Mouse (Mus musculus): Measurements from ENCODE around the gene Gm20388. TPM values are rescaled to one million over a fixed set of nuclear protein-coding genes. Genes with fewer than 3 reads are reported as not detected.

Gm20388 gene
- polyA plus RNA-seq, 1 experiment: 59.3 TPM

DNA sequence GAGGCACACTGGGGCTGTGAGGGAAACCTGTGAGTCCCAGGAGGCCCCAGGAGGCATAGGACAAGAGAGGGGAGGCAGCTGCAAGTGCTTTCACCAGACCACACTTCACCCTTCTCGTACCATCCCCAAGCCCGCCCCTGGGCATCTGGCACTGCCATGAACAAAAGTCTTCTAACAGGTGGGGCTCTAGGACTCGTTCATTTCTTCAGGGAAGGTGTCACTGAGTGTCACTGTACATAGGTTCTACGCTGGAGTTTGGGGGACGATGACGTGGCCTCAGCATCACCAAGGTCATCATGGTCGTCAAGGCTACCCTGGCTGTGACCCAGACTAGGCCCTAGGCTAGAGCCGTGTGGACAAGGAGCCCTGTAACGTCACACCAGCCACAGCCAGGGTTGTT is 1617.1 kb downstream of the Gm20388 start:
- DNase-seq (ENCODE audit: low read depth): no peak
- no peak for TF ChIP-seq CTCF (IDR thresholded peaks at IDR 0.05; ENCODE audit: borderline replicate concordance, extremely low read depth, insufficient read depth, insufficient read length)
- TF ChIP-seq POLR2A (IDR thresholded peaks at IDR 0.05; ENCODE audit: borderline replicate concordance, extremely low read depth, insufficient read depth, insufficient read length, poor library complexity, severe bottlenecking): no peak

DNA sequence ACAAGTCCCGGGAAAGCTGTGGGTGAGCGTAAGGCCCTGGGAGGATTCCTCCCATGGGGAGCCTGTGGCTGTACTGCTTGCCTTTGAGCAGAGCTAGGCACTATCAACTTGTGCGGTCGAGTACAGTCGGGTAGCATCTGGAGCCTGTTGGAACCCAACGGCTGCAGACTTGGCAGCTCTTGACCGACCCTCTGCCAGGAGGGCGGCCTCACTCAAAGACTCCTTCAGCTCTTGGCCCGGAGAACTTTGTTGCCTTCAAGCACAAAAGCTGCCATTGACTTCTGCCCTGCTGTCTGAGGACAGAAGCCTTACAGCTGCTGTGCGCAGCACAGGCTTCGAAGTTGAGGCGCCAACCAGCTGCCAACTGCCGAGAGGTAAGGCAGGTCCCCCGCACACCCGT is 1618.1 kb downstream of the Gm20388 start:
- no peak for TF ChIP-seq CTCF (IDR thresholded peaks at IDR 0.05; ENCODE audit: borderline replicate concordance, extremely low read depth, insufficient read depth, insufficient read length)
- no peak for TF ChIP-seq POLR2A (IDR thresholded peaks at IDR 0.05; ENCODE audit: borderline replicate concordance, extremely low read depth, insufficient read depth, insufficient read length, poor library complexity, severe bottlenecking)
- DNase-seq (ENCODE audit: low read depth): no peak

DNA sequence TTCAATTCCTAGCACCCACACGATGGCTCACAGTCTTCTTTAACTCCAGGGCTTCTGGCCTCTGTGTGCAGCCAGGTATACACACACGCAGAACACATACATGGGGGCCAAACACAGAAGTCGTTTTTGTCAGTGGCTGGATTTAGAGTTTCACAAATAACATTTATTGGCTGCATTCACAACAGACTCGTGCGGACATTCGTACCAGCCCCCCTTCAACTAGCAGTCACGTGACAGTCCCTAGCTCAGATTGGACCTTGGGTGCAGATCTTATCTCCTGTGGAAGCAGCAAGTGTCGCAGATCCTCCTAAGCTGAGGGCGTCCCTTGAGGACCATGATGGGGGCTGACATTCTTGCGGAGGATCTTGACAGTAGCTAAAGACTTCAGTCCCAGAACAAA is 1620.0 kb downstream of the Gm20388 start:
- no peak for DNase-seq (ENCODE audit: low read depth)

DNA sequence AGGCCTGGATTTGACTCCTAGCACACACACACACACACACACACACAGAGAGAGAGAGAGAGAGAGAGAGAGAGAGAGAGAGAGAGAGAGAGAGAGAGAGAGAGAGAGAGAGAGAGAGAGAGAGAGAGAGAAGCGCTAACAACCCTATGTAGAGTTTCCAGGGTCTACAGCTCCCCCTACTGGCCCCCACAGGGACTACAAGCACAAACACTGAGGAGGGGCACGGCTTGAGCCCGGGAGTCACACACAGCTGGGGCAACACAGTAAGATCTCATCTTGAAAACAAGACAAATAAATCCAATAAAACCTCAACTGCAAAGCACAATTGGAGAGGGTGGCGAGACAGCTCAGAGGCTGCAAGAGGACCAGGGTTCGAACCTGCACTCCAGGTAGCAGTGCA is 1621.7 kb downstream of the Gm20388 start:
- no peak for DNase-seq (ENCODE audit: low read depth)
- TF ChIP-seq CTCF (IDR thresholded peaks at IDR 0.05; ENCODE audit: borderline replicate concordance, extremely low read depth, insufficient read depth, insufficient read length) (peak; percentile 67), POLR2A (IDR thresholded peaks at IDR 0.05; ENCODE audit: borderline replicate concordance, extremely low read depth, insufficient read depth, insufficient read length, poor library complexity, severe bottlenecking) (no peak)

More for the DNA sequence above, 1620.0 kb downstream of the Gm20388 start:
- TF ChIP-seq POLR2A (IDR thresholded peaks at IDR 0.05; ENCODE audit: borderline replicate concordance, extremely low read depth, insufficient read depth, insufficient read length, poor library complexity, severe bottlenecking): no peak

DNA sequence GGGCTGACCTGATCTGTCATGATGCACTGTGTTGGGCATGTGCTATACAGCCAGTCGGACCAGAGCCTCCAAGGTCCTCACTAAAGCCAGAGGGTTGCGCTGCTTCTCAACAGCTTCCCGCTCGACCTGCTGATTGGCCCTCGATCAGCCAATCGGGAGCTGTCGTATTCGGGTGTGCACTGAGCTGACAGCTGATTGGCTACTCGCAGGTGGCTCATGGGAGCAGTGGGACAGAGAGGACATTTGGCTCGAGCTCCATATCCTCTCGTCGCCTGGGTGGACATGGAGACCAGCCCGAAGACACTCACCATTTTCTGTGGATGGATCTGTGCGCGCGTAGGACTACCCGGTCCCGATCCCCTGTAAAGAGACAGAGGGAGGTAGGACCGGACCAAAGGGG is 1631.2 kb downstream of the Gm20388 start:
- DNase-seq (ENCODE audit: low read depth): no peak
- TF ChIP-seq CTCF (IDR thresholded peaks at IDR 0.05; ENCODE audit: borderline replicate concordance, extremely low read depth, insufficient read depth, insufficient read length) (no peak), POLR2A (IDR thresholded peaks at IDR 0.05; ENCODE audit: borderline replicate concordance, extremely low read depth, insufficient read depth, insufficient read length, poor library complexity, severe bottlenecking) (no peak)

DNA sequence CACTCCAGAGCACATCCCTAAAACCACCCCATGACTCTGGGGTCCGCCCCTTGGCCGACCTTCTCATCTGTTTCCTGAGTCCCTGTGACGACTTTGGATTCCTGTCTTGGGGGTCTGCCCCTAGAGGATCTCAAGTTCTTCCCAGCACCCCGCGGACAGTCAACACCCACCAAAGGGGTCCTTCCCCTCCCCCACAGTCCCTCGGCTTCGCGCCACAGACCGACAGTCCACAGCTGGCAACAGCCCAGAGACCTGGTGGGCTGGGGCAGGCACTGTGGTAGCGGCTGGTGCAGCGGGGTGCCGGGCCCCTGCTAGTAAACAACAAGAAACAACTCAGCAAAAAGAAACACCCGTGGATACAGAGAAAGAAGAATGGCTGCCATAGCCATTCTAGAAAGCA is 1632.3 kb downstream of the Gm20388 start:
- DNase-seq (ENCODE audit: low read depth): no peak
- TF ChIP-seq POLR2A (IDR thresholded peaks at IDR 0.05; ENCODE audit: borderline replicate concordance, extremely low read depth, insufficient read depth, insufficient read length, poor library complexity, severe bottlenecking) (no peak), CTCF (IDR thresholded peaks at IDR 0.05; ENCODE audit: borderline replicate concordance, extremely low read depth, insufficient read depth, insufficient read length) (no peak)

DNA sequence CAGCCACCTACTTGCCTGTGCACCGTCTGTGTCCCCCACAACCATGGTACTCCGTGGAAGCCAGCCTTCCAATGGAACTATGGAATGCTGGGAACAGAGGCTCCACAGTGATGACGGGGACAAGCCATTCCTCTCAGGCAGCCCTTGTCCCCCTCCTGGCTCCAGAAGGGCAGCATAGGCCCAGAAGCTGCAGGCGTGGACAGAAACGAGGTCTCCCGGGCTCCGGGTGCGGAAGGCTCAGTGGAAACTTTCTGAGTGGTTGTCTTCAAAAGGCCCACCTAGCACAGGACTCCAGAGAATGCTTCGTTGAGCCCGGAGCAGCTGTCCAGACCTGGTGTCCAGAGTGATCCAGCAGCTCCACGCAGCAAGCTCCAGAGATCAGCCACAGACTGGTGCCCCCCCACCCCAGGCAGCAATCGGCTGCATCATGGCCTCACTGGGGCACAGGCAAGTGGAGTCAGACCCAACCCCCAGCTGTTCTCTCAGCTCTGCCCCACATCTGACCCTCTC is 1633.7 kb downstream of the Gm20388 start, which contains the start of gene 1700018B08Rik:
TSS of gene 1700018B08Rik (minus strand) at position 45 of the 510 bp plus-strand sequence.
- DNase-seq (ENCODE audit: low read depth): no peak
- TF ChIP-seq CTCF (IDR thresholded peaks at IDR 0.05; ENCODE audit: borderline replicate concordance, extremely low read depth, insufficient read depth, insufficient read length) (no peak), POLR2A (IDR thresholded peaks at IDR 0.05; ENCODE audit: borderline replicate concordance, extremely low read depth, insufficient read depth, insufficient read length, poor library complexity, severe bottlenecking) (no peak)

DNA sequence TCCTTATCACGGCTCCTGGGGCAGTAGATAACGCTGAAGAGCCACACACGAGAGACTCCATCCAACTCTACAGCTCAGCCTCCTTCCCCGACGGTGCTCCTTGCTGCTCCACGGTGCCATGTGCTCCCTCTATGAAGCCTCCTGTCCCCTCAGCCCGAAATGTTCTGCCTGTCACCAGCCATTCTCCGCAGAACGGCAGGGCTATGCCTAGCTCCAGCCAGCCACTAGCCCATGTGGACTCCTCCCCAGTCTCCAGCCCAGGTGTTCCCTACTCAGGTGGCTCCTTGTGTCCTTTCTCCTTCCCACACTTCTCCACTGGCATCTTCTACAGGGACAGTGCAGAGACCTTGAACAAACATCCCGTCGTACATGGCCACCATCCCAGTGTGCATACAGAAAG is 1634.3 kb downstream of the Gm20388 start:
- no peak for TF ChIP-seq CTCF (IDR thresholded peaks at IDR 0.05; ENCODE audit: borderline replicate concordance, extremely low read depth, insufficient read depth, insufficient read length)
- no peak for TF ChIP-seq POLR2A (IDR thresholded peaks at IDR 0.05; ENCODE audit: borderline replicate concordance, extremely low read depth, insufficient read depth, insufficient read length, poor library complexity, severe bottlenecking)
- DNase-seq (ENCODE audit: low read depth): no peak

DNA sequence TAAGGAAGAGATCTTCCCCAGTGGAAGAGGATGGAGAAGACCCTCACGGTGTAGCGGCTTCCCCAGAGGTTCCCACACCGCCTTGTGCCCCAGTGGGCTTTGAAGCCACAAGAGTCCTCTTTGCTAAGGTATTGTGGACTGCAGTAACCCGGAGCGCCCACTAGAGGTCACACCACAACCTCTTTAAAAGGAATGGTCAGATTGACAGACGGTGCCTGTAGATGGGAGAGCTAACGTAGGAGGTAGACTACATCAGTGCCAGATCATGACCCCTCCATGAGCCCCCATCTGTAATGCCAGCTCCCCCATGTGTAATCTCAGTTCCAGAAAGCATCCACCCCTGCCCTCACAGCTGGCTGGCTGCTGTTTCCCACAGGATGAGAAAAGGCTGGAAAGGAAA is 1636.5 kb downstream of the Gm20388 start:
- TF ChIP-seq POLR2A (IDR thresholded peaks at IDR 0.05; ENCODE audit: borderline replicate concordance, extremely low read depth, insufficient read depth, insufficient read length, poor library complexity, severe bottlenecking) (no peak), CTCF (IDR thresholded peaks at IDR 0.05; ENCODE audit: borderline replicate concordance, extremely low read depth, insufficient read depth, insufficient read length) (peak; percentile 92; the same call in 1 of the 2 replicates)
- peak; percentile 86 for DNase-seq (ENCODE audit: low read depth)

DNA sequence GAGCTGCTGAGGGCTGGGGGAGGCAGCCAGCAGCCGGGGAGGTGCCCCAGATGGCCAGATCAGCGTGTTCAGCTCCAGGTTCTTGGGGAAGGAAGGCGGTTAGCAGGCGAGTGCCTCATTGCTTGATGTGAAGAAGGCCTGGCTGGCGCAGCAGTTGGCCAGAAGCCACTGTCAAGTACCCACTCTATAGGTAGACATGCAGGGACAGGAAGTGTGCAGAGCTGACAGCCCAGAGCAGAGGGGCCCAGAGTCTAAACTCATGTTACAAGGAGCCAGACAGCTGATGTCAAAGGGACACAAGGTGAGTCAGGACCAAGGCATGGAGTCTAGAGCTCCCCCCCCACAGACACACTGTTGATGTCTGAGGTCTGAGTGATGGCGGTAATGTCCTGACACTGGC is 1639.4 kb downstream of the Gm20388 start:
- TF ChIP-seq CTCF (IDR thresholded peaks at IDR 0.05; ENCODE audit: borderline replicate concordance, extremely low read depth, insufficient read depth, insufficient read length): no peak
- no peak for TF ChIP-seq POLR2A (IDR thresholded peaks at IDR 0.05; ENCODE audit: borderline replicate concordance, extremely low read depth, insufficient read depth, insufficient read length, poor library complexity, severe bottlenecking)
- no peak for DNase-seq (ENCODE audit: low read depth)

DNA sequence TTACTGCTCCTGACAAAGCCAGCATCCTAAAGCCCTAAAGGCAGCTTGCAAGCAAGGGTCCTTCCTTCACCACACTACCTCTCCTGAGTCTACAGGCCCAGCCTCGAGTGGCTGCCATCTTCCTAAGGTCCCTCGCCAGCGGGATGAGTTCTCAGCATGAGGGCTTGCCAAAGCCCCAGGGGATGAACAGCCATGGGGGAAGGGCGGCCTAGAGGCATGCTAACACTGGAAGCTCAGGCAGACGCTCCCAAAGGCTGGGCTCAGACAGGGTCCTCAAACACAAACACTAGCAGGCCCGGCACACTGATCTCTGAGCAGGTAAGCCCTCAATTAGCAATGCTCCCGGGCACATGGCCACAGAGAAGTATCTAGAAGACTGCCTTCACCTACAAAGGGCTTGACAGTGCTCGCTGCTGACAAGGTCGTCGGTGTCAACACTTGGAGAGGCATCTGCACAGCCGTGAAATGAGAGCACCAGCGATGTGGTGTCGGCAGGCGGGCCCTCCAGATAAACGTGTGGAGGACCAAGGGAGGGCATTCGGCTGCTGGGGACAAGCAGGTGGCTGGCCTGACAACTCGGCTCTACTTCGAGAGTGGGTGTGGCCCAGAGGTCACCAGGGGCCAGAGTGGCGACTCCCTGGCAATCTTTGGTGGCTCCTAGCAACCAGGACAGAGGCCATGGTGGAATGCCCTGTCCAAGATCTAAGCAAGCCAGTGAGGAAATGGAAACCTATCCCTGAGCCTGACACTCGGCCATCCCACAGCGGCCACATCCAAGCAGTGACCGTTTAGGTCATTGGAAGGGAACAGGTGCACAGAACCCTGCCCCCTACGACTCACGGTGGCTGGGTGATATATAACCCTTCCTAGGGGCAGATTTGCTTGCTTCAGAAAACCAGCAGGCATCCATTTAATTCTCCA is 1640.7 kb downstream of the Gm20388 start:
- no peak for DNase-seq (ENCODE audit: low read depth)
- TF ChIP-seq POLR2A (IDR thresholded peaks at IDR 0.05; ENCODE audit: borderline replicate concordance, extremely low read depth, insufficient read depth, insufficient read length, poor library complexity, severe bottlenecking) (no peak), CTCF (IDR thresholded peaks at IDR 0.05; ENCODE audit: borderline replicate concordance, extremely low read depth, insufficient read depth, insufficient read length) (no peak)

DNA sequence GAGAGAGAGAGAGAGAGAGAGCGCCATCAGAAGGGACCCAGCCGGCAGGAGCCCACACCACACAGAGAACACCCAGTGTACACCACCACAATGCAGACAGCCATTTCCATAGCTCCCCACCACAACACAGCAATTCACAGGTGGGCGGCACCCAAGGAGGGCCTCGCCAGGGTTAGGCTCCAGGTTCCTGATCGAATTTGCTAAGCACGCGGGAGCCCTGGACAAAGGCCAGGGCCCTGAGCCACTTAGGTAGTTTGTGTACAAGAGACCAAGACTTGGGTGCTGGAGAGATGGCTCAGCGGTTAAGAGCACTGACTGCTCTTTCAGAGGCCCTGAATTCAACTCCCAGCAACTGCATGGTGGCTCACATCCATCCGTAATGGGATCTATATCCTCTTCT is 1641.9 kb downstream of the Gm20388 start:
- TF ChIP-seq CTCF (IDR thresholded peaks at IDR 0.05; ENCODE audit: borderline replicate concordance, extremely low read depth, insufficient read depth, insufficient read length) (no peak), POLR2A (IDR thresholded peaks at IDR 0.05; ENCODE audit: borderline replicate concordance, extremely low read depth, insufficient read depth, insufficient read length, poor library complexity, severe bottlenecking) (no peak)
- no peak for DNase-seq (ENCODE audit: low read depth)

Measured in brain, embryonic 14.5 days (tissue).